8 mouse cellular contexts compared by ENCODE assay signal in the genomic region with DNA sequence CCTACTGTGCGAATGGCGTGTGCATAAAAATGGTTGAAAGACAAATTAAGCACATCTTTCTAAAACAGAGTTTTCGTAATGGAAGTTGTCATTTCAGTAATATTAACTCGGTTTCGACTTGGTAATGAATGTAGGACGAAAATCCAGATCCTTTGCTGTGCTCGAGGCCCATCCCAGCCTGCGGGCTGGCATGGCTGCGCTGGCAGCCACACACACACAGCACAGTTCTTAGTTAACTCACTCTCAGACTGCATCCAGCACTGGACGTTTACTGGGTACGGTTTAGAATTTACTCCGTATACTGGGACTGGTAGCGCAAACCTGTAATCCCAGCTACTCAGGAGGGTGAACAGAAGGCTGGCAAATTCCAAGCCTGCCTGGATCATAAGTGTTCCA. TPM values are rescaled to one million over a fixed set of nuclear protein-coding genes. Genes with fewer than 3 reads are reported as not detected.
DNase-seq lines count a peak whose midpoint lies in the region; ATAC-seq and TF ChIP-seq lines count a peak whose summit lies in the region.

No protein-coding gene starts in this region.

- H3K27me3 ChIP-seq in forebrain, embryonic 11.5 days (ENCODE audit: control insufficient read depth, insufficient read depth, low read length): no peaks in the 10 kb centered on the region
- no peaks in the 10 kb centered on the region for H3K27me3 ChIP-seq in liver, embryonic 14.5 days (ENCODE audit: control insufficient read depth, insufficient read depth, low read length)

- H3K4me1 ChIP-seq in ES-E14 (ENCODE audit: control insufficient read depth in 2 of 2, insufficient read depth in 2 of 2, low read length in 2 of 2, poor library complexity in 1 of 2): peaks cover 4 to 5% of the 10 kb centered on the region in 2 experiments
- H3K4me1 ChIP-seq in forebrain, embryonic 11.5 days (replicated peaks; ENCODE audit: control insufficient read depth, insufficient read depth, low read length): 0 out of 2 replicates have a peak, but pooled peaks cover 2% of the 10 kb centered on the region
- peaks cover 33 to 41% of the 10 kb centered on the region in 2 experiments for H3K4me1 ChIP-seq in liver, embryonic 14.5 days (replicated peaks; ENCODE audit: control insufficient read depth in 2 of 2, insufficient read depth in 2 of 2, low read length in 1 of 2)

- H3K27ac ChIP-seq in ES-E14 (ENCODE audit: insufficient read depth, low read depth, low read length, poor library complexity, severe bottlenecking): no peak overlapping the region
- no peak overlapping the region for H3K27ac ChIP-seq in forebrain, embryonic 11.5 days (ENCODE audit: low read depth, low read length)
- H3K27ac ChIP-seq in liver, embryonic 14.5 days: peak overlapping the region; percentile 76

- WGBS in forebrain, embryonic 11.5 days: 11% methylated on average over 13 of the region's 13 CpGs
- WGBS in liver, embryonic 14.5 days (ENCODE audit: insufficient replicate concordance): 11% methylated on average over 13 of the region's 13 CpGs

- no peaks in the 10 kb centered on the region for H3K36me3 ChIP-seq in ES-E14 (ENCODE audit: control insufficient read depth, insufficient read depth, low read length, poor library complexity, severe bottlenecking)
- no peaks in the 10 kb centered on the region; the same call in 1 of the 2 replicates for H3K36me3 ChIP-seq in forebrain, embryonic 11.5 days (ENCODE audit: control insufficient read depth, insufficient read depth, low read length)
- H3K36me3 ChIP-seq in liver, embryonic 14.5 days (replicated peaks; ENCODE audit: control insufficient read depth, insufficient read depth, low read depth): peaks cover 13% of the 10 kb centered on the region

- peak overlapping the region; percentile 32 to 86 for H3K4me3 ChIP-seq in ES-E14 (ENCODE audit: insufficient read depth in 1 of 2, low read depth in 1 of 2, low read length in 2 of 2, poor library complexity in 1 of 2, severe bottlenecking in 1 of 2)
- H3K4me3 ChIP-seq in forebrain, embryonic 11.5 days (ENCODE audit: low read depth, low read length): peak overlapping the region; percentile 98
- peak overlapping the region; percentile 66 to 96 for H3K4me3 ChIP-seq in liver, embryonic 14.5 days (ENCODE audit: insufficient read depth in 1 of 2, low read depth in 2 of 2, low read length in 2 of 2)

- no peak for TF ChIP-seq EP300 in liver, embryonic 14.5 days (IDR thresholded peaks at IDR 0.05; ENCODE audit: low read depth)

- no peaks in the 10 kb centered on the region for H3K9me3 ChIP-seq in ES-E14 (ENCODE audit: control insufficient read depth, insufficient read depth, low read depth, low read length)
- H3K9me3 ChIP-seq in forebrain, embryonic 11.5 days (ENCODE audit: control insufficient read depth, low read length): no peaks in the 10 kb centered on the region
- H3K9me3 ChIP-seq in liver, embryonic 14.5 days (ENCODE audit: control insufficient read depth, low read length): no peaks in the 10 kb centered on the region

- TF ChIP-seq CTCF in liver, embryonic 14.5 days (IDR thresholded peaks at IDR 0.05; ENCODE audit: low read depth): no peak

- in situ Hi-C loops in ES-E14 (cut with MboI; ENCODE audit: low sequenced_read_pairs in 2 of 2, unreplicated experiment in 2 of 2): no loop called here

- DNase-seq in kidney, adult 11 months: peak; percentile 37
- DNase-seq in kidney, postnatal 14 days: no peak
- no peak for DNase-seq in ES-E14 (ENCODE audit: low read depth, low spot score)
- DNase-seq in forebrain, embryonic 11.5 days (ENCODE audit: low spot score): no peak
- DNase-seq in liver, embryonic 14.5 days (ENCODE audit: low read depth in 3 of 3, low spot score in 3 of 3): no peak
- DNase-seq in left cerebral cortex, adult 9 months (ENCODE audit: low spot score in 2 of 2): no peak
- DNase-seq in right cerebral cortex, postnatal 25 days: no peak
- DNase-seq in ovary, adult 18-20 months (ENCODE audit: low spot score): no peak

- ATAC-seq in forebrain, embryonic 11.5 days (replicated peaks; ENCODE audit: low FRiP score): peak; percentile 65
- ATAC-seq in liver, embryonic 14.5 days (ENCODE audit: insufficient read depth): peak; percentile 40; the same call in 1 of the 2 replicates

- H3K9ac ChIP-seq in ES-E14 (ENCODE audit: insufficient read depth, low read depth, low read length, poor library complexity, severe bottlenecking): peak overlapping the region; percentile 55; the same call in 1 of the 2 replicates
- H3K9ac ChIP-seq in forebrain, embryonic 11.5 days (ENCODE audit: low read length): peak overlapping the region; percentile 95
- peak overlapping the region; percentile 74 for H3K9ac ChIP-seq in liver, embryonic 14.5 days (replicated peaks)

- H3K4me2 ChIP-seq in forebrain, embryonic 11.5 days (ENCODE audit: low read depth, low read length, severe bottlenecking): peak overlapping the region; percentile 85
- peak overlapping the region; percentile 88 for H3K4me2 ChIP-seq in liver, embryonic 14.5 days (ENCODE audit: low read depth)

TF ChIP-seq in ES-E14, 5 proteins besides CTCF, POLR2A, EP300 and RAD21:
- no peak for TF ChIP-seq CHD2 (IDR thresholded peaks at IDR 0.05; ENCODE audit: low read depth, low read length)
- no peak for TF ChIP-seq HCFC1 (IDR thresholded peaks at IDR 0.05; ENCODE audit: borderline replicate concordance, insufficient read depth, low read length)
- no peak for TF ChIP-seq ZC3H11A (IDR thresholded peaks at IDR 0.05; ENCODE audit: borderline replicate concordance, low read depth, low read length)
- TF ChIP-seq MAFK (IDR thresholded peaks at IDR 0.05; ENCODE audit: insufficient read depth, low read depth, low read length): no peak
- TF ChIP-seq ZNF384 (IDR thresholded peaks at IDR 0.05; ENCODE audit: low read depth, low read length): no peak

RNA-seq across cellular contexts. Expression of a gene that starts 0.5 kb away (rescaled TPM):
- 42.0 and 48.5 TPM in 2 replicates for total RNA-seq in ES-E14 (2012; rRNA removed)
- 22.6 and 24.2 TPM in 2 replicates for polyA plus RNA-seq in forebrain, embryonic 11.5 days (2014; fragmentation: Nextera tagmentation; extraction: Ambion mirVana)
- polyA plus RNA-seq in liver, embryonic 14.5 days (2012; rRNA removed): 6.7 and 9.5 TPM in 2 replicates
- 9.2 and 11.4 TPM in 2 replicates for polyA plus RNA-seq in liver, embryonic 14.5 days (2014; fragmentation: Nextera tagmentation; extraction: Ambion mirVana)

RNA-seq across cellular contexts. Expression of a gene that starts 22.8 kb away (rescaled TPM):
- total RNA-seq in ES-E14 (2012; rRNA removed): 0.62 and 1.3 TPM in 2 replicates
- polyA plus RNA-seq in forebrain, embryonic 11.5 days (2014; fragmentation: Nextera tagmentation; extraction: Ambion mirVana): not detected in 2 replicates
- polyA plus RNA-seq in liver, embryonic 14.5 days (2012; rRNA removed): 11.2 and 14.4 TPM in 2 replicates
- 18.1 and 18.7 TPM in 2 replicates for polyA plus RNA-seq in liver, embryonic 14.5 days (2014; fragmentation: Nextera tagmentation; extraction: Ambion mirVana)

RNA-seq across cellular contexts. Expression of a gene that starts 38.3 kb away (rescaled TPM):
- 10.5 and 13.3 TPM in 2 replicates for total RNA-seq in ES-E14 (2012; rRNA removed)
- 2.4 TPM in 1 of 2 replicates, not detected in the other for polyA plus RNA-seq in forebrain, embryonic 11.5 days (2014; fragmentation: Nextera tagmentation; extraction: Ambion mirVana)
- polyA plus RNA-seq in liver, embryonic 14.5 days (2012; rRNA removed): 3.9 and 5.7 TPM in 2 replicates
- 0.97 and 2.1 TPM in 2 replicates for polyA plus RNA-seq in liver, embryonic 14.5 days (2014; fragmentation: Nextera tagmentation; extraction: Ambion mirVana)

RNA-seq across cellular contexts. Expression of a gene that starts 59.0 kb away (rescaled TPM):
- 6.2 and 6.8 TPM in 2 replicates for total RNA-seq in ES-E14 (2012; rRNA removed)
- 4.2 and 4.6 TPM in 2 replicates for polyA plus RNA-seq in forebrain, embryonic 11.5 days (2014; fragmentation: Nextera tagmentation; extraction: Ambion mirVana)
- 4.2 and 4.5 TPM in 2 replicates for polyA plus RNA-seq in liver, embryonic 14.5 days (2012; rRNA removed)
- 0.33 and 0.49 TPM in 2 replicates for polyA plus RNA-seq in liver, embryonic 14.5 days (2014; fragmentation: Nextera tagmentation; extraction: Ambion mirVana)

Comparison
In these comparisons a context has a peak if more than half of its experiments do, and no peak if none do; other contexts are left out.
1. RNA of a gene that starts 22.8 kb away (polyA plus RNA-seq): 11.2 to 18.7 TPM in liver, embryonic 14.5 days; not detected in forebrain, embryonic 11.5 days; every median in the first group is over 10 times any median in the second.
2. Peak in every context shown above with its lines, with median percentiles within 50 percentile points of each other: H3K4me3 ChIP-seq and H3K9ac ChIP-seq.